Mouse (Mus musculus): ENCODE data around the gene Gm8947.
"Not testable (repeated sequence)": the region's sequence is repeated elsewhere in the genome, so short reads cannot be mapped to it uniquely, and the experiment has no call there.

Gm8947 gene

DNA sequence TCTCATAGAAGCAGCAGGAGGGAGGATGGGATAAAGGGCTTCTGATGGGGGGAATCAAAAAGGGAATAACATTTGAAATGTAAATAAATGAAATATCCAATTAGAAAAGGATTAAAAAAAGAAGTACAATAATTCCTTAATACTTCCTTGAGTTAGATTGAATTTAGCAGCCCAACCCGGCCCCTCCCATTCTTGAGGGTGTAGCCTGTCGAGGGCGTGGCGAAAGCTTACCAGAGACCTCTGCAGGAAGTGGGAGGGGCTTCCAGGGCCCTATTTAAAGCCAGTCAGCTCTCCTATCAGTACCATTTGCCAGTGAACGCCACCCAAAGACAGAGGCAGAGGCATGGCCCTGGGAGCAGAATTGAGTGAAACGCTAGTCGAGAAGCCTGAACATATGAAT is at the start of gene Gm8947:
Gene Gm8947, plus strand, starts transcription at position 302 of the 400 bp plus-strand sequence.
- DNase-seq (ENCODE audit: extremely low read depth, low read depth), result not testable (repeated sequence)

GRCm38 (mm10) chr1:151144471-151145146 is 47.6 kb upstream of the Gm8947 start:
- no peak for DNase-seq (ENCODE audit: extremely low read depth, low read depth)

DNA sequence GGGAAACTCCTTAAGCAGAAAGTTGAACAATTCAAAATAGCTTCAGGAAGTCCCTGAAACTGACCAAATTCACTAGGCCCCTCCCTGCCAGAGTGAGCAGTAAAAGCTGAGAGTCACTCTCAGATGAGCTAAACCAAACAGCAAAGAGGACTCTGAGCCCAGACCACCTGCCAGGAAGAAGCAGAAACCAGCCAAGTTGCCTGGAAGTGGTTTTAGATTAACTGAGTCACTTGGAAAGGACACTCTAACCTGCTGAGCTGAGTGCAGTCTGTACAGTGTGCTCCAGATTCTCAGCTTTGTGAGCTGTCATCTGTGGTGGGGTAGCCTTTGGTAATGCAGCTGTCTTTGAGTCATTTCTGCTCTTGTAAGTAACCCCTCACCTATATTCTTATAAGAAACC is 44.4 kb upstream of the Gm8947 start:
- DNase-seq (ENCODE audit: extremely low read depth, low read depth), result no peak

DNA sequence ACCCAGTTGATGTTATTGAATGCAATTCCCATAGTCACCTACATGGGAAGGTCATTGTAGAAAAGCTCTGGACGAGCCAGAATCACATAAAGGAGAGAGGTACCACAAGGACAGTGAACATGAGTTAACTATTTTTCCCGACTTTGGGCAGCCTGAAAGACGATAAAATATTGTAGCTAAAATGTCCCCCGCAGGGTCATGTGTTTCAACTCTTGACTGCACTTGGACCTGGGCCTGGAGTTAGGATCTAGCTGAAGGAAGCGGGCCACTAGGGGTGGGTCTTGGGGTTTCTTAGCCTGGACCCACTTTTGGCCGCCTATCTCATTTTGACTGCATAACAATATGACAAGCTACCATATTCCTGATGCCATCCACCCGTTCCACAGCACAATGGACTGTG is 42.0 kb upstream of the Gm8947 start:
- no peak for DNase-seq (ENCODE audit: extremely low read depth, low read depth)

GRCm38 (mm10) chr1:151151089-151151488 is 41.1 kb upstream of the Gm8947 start:
- no peak for DNase-seq (ENCODE audit: extremely low read depth, low read depth)

DNA sequence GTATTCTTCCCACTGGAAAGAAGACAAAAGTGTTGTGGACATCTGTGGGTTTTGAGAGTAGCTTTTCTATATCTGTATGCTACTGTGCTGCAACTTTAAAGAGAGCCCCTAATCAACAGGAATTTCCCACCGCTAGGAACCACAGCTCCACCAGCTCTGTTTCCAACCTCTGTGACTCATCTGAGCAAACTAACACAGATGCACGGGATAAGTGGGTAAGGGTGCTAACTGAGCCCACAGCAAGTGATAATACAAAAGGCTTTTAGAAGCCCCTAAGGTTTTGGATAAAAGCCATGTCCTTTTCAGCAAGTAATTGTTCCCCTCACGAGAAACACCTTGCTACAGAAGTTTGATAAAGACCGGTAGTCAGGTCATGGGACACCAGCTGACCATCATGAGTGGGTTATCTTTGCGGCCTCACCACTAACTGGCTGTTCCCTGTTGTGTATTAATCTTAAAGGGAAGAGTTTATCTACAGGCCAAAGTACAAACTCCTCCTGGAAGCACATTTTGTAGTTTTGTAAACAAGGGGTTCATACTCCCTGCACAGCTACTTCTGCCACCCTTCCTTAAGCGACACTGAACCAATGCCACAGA is 39.0 kb upstream of the Gm8947 start:
- DNase-seq (ENCODE audit: extremely low read depth, low read depth), result no peak

- DNase-seq (ENCODE audit: extremely low read depth, low read depth), result not testable (repeated sequence)
Observed at GRCm38 (mm10) chr1:151154131-151154530, 38.0 kb upstream of the Gm8947 start.

DNA sequence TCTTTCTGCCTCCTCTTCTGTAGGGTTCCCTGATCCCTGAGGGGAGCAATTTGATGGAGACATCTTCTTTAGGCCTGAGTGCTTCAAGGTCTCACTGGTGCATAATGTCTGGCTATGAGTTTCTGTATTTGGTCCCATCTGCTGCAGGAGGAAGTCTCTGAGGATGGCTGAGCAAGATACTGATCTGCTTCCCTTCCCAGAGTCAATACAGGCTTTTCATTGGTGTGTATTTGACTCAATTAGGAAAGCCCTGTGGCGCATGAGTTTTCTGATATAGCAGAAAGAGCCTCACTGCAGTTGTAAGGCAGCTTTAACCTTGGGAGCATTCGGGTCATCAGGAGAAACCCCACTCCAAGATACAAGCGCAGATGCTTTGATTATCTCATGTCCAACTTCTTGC is 36.0 kb upstream of the Gm8947 start:
- DNase-seq (ENCODE audit: extremely low read depth, low read depth), result no peak

GRCm38 (mm10) chr1:151156777-151157632 is 35.2 kb upstream of the Gm8947 start:
- DNase-seq (ENCODE audit: extremely low read depth, low read depth), result no peak

GRCm38 (mm10) chr1:151157963-151158856 is 34.0 kb upstream of the Gm8947 start:
- DNase-seq (ENCODE audit: extremely low read depth, low read depth), result no peak

DNA sequence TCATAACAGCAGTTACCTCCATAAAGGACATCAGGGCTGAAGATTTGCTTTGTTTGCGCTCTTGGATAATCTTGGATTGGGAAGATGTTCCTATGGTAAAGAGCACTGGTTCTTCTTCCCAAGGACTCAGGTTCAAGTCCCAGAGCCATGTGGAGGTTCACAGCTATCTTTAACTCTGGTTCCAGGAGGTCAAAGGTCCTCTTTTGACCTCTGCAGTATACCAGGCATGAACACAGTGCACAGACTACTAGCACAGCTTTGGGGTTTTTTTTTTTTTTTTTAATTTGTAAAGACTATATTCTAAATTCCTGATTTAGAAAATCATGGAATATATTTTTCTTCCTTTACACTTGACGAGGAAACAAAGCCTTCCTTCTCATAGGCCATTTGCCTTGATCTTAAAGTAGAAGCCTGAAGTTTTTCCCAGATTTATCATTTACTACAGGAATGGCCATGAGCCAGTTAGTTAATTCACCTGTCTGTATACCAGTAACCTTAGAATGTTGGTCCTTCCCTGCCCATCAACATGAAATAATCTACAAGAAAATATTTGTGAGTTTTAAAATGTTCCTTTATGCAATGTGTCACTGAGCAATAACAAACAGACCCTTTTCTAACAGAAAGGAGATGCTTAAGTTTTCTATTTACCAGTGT is 33.2 kb upstream of the Gm8947 start:
- DNase-seq (ENCODE audit: extremely low read depth, low read depth), result no peak

- DNase-seq (ENCODE audit: extremely low read depth, low read depth), result no peak
Observed at GRCm38 (mm10) chr1:151166031-151166430, 26.1 kb upstream of the Gm8947 start.

- no peak for DNase-seq (ENCODE audit: extremely low read depth, low read depth)
Observed at GRCm38 (mm10) chr1:151167297-151168047, 24.7 kb upstream of the Gm8947 start.

- DNase-seq (ENCODE audit: extremely low read depth, low read depth), result no peak
Observed at GRCm38 (mm10) chr1:151168637-151169036, 23.5 kb upstream of the Gm8947 start.

DNA sequence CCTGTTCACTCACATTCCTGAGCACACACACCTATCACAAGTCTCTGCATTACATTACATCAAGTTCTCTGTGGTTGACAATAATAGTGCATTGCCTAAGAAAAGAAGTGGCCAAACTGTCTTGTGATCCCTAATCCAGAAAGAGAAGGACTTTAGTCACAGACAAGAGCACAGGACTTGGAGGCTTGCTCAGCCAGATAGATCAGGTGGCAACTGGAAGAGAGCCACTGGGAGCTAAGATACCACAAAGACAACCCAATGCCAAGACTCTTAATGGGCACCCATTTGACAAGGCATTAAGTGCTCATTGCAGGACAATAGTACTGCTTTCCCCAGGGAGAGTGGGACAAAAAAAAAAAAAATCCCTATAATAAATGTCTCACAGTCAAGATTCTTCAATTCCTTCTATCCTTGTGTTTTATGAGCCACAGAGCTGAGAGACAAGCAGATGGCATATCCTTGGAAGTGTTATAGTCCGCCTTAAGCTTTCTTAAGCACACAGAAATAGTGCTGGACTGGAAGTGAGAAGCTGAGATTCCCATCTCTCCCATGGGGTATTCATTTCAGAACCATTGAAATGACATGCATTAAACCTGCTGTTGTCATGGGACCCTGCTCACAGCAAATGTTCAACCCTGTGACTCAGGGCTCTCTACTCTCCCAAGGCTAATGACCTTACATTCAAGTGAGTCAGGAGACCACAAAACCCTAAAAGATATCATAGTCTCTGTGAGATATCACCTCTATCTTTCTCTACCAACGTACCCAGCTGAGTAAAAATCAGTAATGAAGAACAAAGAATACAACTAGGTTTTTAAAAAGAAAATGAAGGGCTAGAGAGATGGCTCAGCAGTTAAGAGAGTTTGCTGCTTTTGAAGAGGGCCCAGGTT is 20.4 kb upstream of the Gm8947 start:
- no peak for DNase-seq (ENCODE audit: extremely low read depth, low read depth)

DNA sequence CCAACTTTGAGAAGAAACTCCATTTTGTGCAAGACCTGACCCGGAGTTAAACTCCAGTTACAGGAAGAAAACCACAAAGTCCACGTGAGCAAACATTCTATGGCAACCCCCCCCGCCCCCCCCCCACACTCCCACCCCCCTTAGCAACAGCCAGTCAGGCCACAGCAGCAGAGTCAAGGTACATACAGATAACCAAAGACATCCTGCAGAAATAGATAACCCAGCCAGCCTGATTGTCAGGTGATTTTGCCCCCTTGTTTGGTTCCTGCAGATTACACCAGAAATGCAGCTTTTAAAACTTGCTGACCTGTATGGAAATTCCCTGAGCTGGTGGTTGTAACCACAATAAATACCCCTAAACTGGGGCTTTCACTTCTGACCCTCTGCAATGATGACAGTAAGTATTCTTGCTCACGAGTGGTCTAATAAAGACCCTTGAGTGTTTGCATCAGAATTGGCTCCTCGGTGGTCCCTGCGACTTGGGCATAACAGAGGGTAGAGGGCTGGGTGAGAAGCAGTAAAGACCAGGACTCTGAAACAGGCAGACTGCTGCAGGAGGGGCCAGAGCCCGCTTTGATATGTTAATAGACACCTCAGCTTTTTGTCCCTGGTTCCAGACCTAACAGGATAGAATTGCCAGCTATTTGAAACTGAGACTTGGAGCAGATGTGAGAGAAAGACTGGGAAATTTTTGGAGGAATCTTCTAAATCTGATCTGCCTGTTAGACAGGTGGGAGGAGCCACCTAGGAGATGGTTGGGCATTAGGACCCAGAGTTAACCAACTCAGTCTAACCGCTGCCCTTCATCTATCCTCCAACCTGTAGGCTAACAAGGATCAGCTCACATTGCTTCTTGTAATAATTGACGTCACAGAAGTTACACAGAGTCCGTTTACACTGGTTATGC is 14.9 kb upstream of the Gm8947 start:
- peak; percentile 36 for DNase-seq (ENCODE audit: extremely low read depth, low read depth)

GRCm38 (mm10) chr1:151177937-151178271 is 14.3 kb upstream of the Gm8947 start:
- no peak for DNase-seq (ENCODE audit: extremely low read depth, low read depth)

- no peak for DNase-seq (ENCODE audit: extremely low read depth, low read depth)
Observed at GRCm38 (mm10) chr1:151178505-151179083, 13.6 kb upstream of the Gm8947 start.
